Mouse (Mus musculus) liver, embryonic 13.5 days (tissue): Measurements from ENCODE around the gene Mark3. TPM values are rescaled to one million over a fixed set of nuclear protein-coding genes. Genes with fewer than 3 reads are reported as not detected.
A peak's percentile ranks its signal among the peaks of the same experiment; 100 is the strongest.

Experiments
- ATAC-seq: fragments of 200-750 bp; cut with Nextera tagmentation; 2 replicates; pipeline ENCODE4 v1.8.0; 2017; ENCODE audit warnings: low read depth, mild to moderate bottlenecking, moderate number of reproducible peaks, moderate library complexity
- DNase-seq: peaks from one replicate; pipeline ENCODE4 v3.0.0; 2022
- H3K27ac ChIP-seq: fragments of 300-500 bp; sonication (generic); 2 replicates; pipeline ENCODE4 v1.5.1; 2015; ENCODE audit warnings: moderate library complexity, mild to moderate bottlenecking, inconsistent platforms
- H3K27me3 ChIP-seq: fragments of 300-500 bp; sonication (generic); 2 replicates; pipeline ENCODE4 v1.6.1; 2015; ENCODE audit warnings: mild to moderate bottlenecking, inconsistent platforms
- H3K36me3 ChIP-seq: fragments of 300-500 bp; sonication (generic); 2 replicates; pipeline ENCODE4 v1.6.1; 2015; ENCODE audit warnings: mild to moderate bottlenecking, inconsistent platforms
- H3K4me1 ChIP-seq: fragments of 300-500 bp; sonication (generic); replicated peaks from 2 replicates; pipeline ENCODE4 v1.6.1; 2015; ENCODE audit warnings: inconsistent platforms
- H3K4me2 ChIP-seq: fragments of 300-500 bp; sonication (generic); 2 replicates; pipeline ENCODE4 v1.6.1; 2015; ENCODE audit warnings: inconsistent platforms, mild to moderate bottlenecking, moderate library complexity
- H3K4me3 ChIP-seq: fragments of 300-500 bp; sonication (generic); replicated peaks from 2 replicates; pipeline ENCODE4 v1.5.1; 2015; ENCODE audit warnings: mild to moderate bottlenecking, inconsistent platforms
- H3K9ac ChIP-seq: fragments of 300-500 bp; sonication (generic); 2 replicates; pipeline ENCODE4 v1.6.1; 2015; ENCODE audit warnings: mild to moderate bottlenecking, inconsistent platforms
- H3K9me3 ChIP-seq: fragments of 300-500 bp; sonication (generic); replicated peaks from 2 replicates; pipeline ENCODE4 v1.6.1; 2016; ENCODE audit warnings: inconsistent platforms
- WGBS: fragments of 180-500 bp; shearing (Covaris S2); methylation state at CpG from one replicate; pipeline ENCODE4 v1.1.7; 2015; ENCODE audit not compliant: insufficient replicate concordance; 5-methylcytosine and 5-hydroxymethylcytosine counted together
- polyA plus RNA-seq: library from polyadenylated mRNA; unstranded; fragments of >200 nt; fragmentation: Nextera tagmentation; extraction: Ambion mirVana; gene quantifications from 2 replicates; pipeline ENCODE4 v1.2.1, GENCODE M21; 2015

Gene Mark3
- 13.9 and 14.6 TPM in 2 replicates for polyA plus RNA-seq

GRCm38 (mm10) chr12:111574074-111574886, at the start of gene Mark3:
Gene Mark3 (plus strand): TSS chr12:111574523.
- peaks cover 37% of the 10 kb centered on the region for H3K4me1 ChIP-seq
- peak within 1 kb of the TSS; percentile 99 for H3K9ac ChIP-seq
- no peaks in the 10 kb centered on the region for H3K36me3 ChIP-seq
- peaks cover 18% of the 10 kb centered on the region; the same call in 1 of the 2 replicates for H3K27me3 ChIP-seq
- peak within 1 kb of the TSS; percentile 97 for H3K4me3 ChIP-seq
- no peaks in the 10 kb centered on the region for H3K9me3 ChIP-seq
- H3K27ac ChIP-seq: peak within 1 kb of the TSS; percentile 97
- DNase-seq: peak; percentile 94
- peak; percentile 95 for ATAC-seq
- H3K4me2 ChIP-seq: peak within 1 kb of the TSS; percentile 93
- under 1% methylated on average over 75 of the region's 75 CpGs for WGBS

DNA sequence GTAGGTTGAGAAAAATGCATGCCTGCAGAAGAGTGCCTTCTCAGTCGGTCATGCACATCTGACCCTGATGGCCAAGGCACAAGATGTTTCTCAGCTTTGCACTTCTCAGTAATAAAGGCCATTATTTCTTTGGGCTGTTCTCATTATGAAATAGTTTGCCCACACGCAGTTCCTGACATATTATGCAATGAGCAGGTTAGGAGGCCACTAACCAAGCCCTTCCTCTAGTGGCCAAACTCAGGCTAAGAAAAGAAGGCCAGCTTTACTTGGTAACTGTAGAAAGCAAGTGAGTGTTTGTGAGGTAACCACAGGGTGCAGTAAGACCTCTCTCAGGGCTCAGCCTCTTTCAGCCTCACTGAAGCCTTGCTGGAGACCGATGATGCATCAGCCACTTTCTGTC, 49.4 kb upstream of the Mark3 start:
- Histone ChIP-seq H3K4me1 (peaks cover 16% of the 10 kb centered on the region), H3K9ac (no peak overlapping the region), H3K27me3 (peaks cover 70% of the 10 kb centered on the region), H3K36me3 (no peaks in the 10 kb centered on the region), H3K4me3 (no peak overlapping the region), H3K4me2 (no peak overlapping the region), H3K9me3 (0 out of 2 replicates have a peak, but pooled peaks cover 6% of the 10 kb centered on the region), H3K27ac (no peak overlapping the region)
- no peak for ATAC-seq
- no peak for DNase-seq
- 57% methylated on average over 3 of the region's 3 CpGs for WGBS

GRCm38 (mm10) chr12:111527643-111528281, 46.6 kb upstream of the Mark3 start:
- Histone ChIP-seq H3K4me3 (no peak overlapping the region), H3K9me3 (no peaks in the 10 kb centered on the region), H3K36me3 (no peaks in the 10 kb centered on the region), H3K4me1 (peaks cover 13% of the 10 kb centered on the region; the same call in 1 of the 2 replicates), H3K27ac (no peak overlapping the region), H3K9ac (no peak overlapping the region), H3K27me3 (peaks cover 85% of the 10 kb centered on the region), H3K4me2 (no peak overlapping the region)
- WGBS: 47% methylated on average over 8 of the region's 8 CpGs
- ATAC-seq (no peak), DNase-seq (no peak)

DNA sequence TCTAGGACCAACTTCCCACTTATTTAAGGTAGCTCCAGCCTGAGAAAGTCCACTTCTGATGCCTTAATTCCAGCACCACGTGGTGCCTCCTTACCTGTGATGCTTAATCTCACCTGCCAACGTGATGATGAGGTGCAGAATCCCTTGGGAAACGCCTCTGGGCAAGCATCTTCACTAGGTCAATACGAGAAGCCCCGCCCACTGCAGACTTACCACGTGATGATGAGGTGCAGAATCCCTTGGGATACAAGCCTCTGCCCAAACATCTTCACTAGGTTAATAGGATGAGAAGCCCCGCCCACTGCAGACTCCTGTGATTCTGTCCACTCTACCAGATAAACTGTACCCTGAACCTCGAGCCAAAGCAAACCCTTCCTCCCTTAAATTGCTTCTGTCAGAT, 45.1 kb upstream of the Mark3 start:
- Histone ChIP-seq H3K4me3 (no peak overlapping the region), H3K9me3 (no peaks in the 10 kb centered on the region), H3K27ac (no peak overlapping the region), H3K9ac (no peak overlapping the region), H3K27me3 (peaks cover 83% of the 10 kb centered on the region), H3K36me3 (no peaks in the 10 kb centered on the region), H3K4me2 (no peak overlapping the region), H3K4me1 (peaks cover 10% of the 10 kb centered on the region; the same call in 1 of the 2 replicates)
- WGBS: 19% methylated on average over 8 of the region's 8 CpGs
- DNase-seq: no peak
- ATAC-seq: no peak

DNA sequence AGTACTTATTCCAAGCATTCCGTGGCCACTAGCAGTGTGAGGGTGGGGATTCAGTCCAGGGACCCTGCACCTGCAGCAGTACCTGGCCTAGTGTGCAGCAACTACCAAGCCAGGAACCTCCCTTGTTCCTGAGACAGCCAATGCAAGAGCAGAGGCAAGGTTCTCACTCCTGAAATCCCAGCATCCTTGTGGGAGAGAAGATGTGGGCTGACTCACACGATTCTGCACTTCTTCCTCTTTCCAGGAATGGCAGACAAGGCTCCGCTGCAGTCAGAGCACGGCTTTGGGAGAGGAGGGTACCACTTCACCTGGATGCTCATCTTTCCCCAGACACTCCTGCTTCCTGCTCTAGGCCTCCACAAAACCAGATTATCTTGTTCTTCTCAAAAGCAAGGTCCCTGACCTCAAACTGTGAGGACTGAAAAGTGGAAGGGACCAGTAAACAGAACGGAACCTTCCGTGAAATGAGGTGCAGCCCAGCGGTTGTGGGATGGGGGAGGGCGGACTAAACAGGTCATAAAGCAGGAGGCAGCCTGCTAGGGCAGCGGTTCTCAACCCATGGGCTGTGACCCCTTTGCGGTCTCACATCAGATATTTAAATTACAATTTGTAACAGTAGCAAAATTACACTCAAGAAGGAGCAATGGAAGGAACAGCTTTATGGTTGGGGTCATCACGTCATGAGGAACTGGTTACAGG, 41.1 kb upstream of the Mark3 start:
- Histone ChIP-seq H3K4me2 (no peak overlapping the region), H3K4me3 (no peak overlapping the region), H3K36me3 (no peaks in the 10 kb centered on the region), H3K27ac (no peak overlapping the region), H3K27me3 (peaks cover 55% of the 10 kb centered on the region), H3K4me1 (peaks cover 34% of the 10 kb centered on the region), H3K9me3 (no peaks in the 10 kb centered on the region), H3K9ac (no peak overlapping the region)
- DNase-seq (no peak), ATAC-seq (no peak)
- 56% methylated on average over 11 of the region's 11 CpGs for WGBS

- Histone ChIP-seq H3K27ac (peak overlapping the region; percentile 86), H3K4me2 (peak overlapping the region; percentile 40), H3K9me3 (no peaks in the 10 kb centered on the region), H3K4me1 (peaks cover 46% of the 10 kb centered on the region), H3K36me3 (peaks cover 16% of the 10 kb centered on the region), H3K9ac (peak overlapping the region; percentile 93), H3K27me3 (peaks cover 38% of the 10 kb centered on the region), H3K4me3 (peak overlapping the region; percentile 7; the same call in 1 of the 2 replicates)
- ATAC-seq (peak; percentile 62), DNase-seq (peak; percentile 76)
- WGBS: 12% methylated on average over 6 of the region's 6 CpGs
Measured at GRCm38 (mm10) chr12:111535281-111535680, 39.0 kb upstream of the Mark3 start.

DNA sequence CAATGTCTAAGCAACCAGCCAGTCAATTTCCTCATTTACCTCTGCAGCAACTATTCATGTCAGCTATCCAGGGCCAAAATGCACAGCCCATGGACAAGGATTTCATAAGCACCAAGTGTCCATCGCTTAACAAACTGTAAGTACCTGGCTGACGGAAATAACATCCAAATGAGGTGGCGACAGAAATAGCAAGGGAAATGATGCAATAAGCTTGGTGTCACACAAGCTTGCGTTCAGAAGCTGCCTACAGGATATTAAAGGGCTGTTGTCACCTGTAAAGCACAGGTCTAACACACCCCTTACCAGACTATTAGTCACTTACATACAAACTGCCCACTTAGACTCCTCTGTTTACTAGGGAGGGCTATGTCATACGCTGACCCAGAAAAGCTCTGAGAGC, 38.6 kb upstream of the Mark3 start:
- no peaks in the 10 kb centered on the region for H3K9me3 ChIP-seq
- peak overlapping the region; percentile 86 for H3K27ac ChIP-seq
- H3K27me3 ChIP-seq: peaks cover 33% of the 10 kb centered on the region
- peak overlapping the region; percentile 40 for H3K4me2 ChIP-seq
- 40% methylated on average over 5 of the region's 5 CpGs for WGBS
- H3K4me1 ChIP-seq: peaks cover 51% of the 10 kb centered on the region
- peak overlapping the region; percentile 7 for H3K4me3 ChIP-seq
- peak overlapping the region; percentile 93 for H3K9ac ChIP-seq
- no peak for ATAC-seq
- no peak for DNase-seq
- H3K36me3 ChIP-seq: peaks cover 20% of the 10 kb centered on the region

DNA sequence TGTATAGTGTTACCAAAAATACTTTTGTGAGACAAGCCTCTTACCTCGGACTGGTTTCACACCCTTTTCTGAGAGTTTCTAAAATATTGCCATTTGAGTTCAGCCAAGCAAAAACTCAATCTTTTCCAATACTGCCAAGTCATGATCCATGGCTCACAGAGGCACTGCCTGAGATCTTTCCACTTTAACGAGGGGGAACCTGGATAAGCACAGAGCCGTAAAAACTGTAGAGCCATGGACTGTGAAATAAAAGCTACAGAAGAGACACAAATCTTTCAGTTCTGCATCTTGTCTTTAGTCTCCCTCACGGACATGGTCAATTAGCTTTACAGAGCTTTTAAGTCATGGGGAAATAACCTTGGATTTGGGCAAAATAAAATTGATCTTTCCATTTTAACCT, 37.6 kb upstream of the Mark3 start:
- Histone ChIP-seq H3K27me3 (peaks cover 24% of the 10 kb centered on the region), H3K27ac (peak overlapping the region; percentile 93), H3K4me1 (peaks cover 56% of the 10 kb centered on the region), H3K4me3 (peak overlapping the region; percentile 96), H3K4me2 (peak overlapping the region; percentile 73), H3K9ac (peak overlapping the region; percentile 93), H3K36me3 (peaks cover 30% of the 10 kb centered on the region), H3K9me3 (no peaks in the 10 kb centered on the region)
- 56% methylated on average over 4 of the region's 4 CpGs for WGBS
- DNase-seq (no peak), ATAC-seq (no peak)

- Histone ChIP-seq H3K9ac (peak overlapping the region; percentile 93), H3K4me3 (peak overlapping the region; percentile 96), H3K27me3 (peaks cover 20% of the 10 kb centered on the region), H3K27ac (peak overlapping the region; percentile 93), H3K4me2 (peak overlapping the region; percentile 73), H3K36me3 (peaks cover 36% of the 10 kb centered on the region), H3K4me1 (peaks cover 57% of the 10 kb centered on the region), H3K9me3 (no peaks in the 10 kb centered on the region)
- under 1% methylated on average over 22 of the region's 22 CpGs for WGBS
- DNase-seq (no peak), ATAC-seq (peak; percentile 25; the same call in 1 of the 2 replicates)
Measured at GRCm38 (mm10) chr12:111537341-111537740, 37.0 kb upstream of the Mark3 start.

DNA sequence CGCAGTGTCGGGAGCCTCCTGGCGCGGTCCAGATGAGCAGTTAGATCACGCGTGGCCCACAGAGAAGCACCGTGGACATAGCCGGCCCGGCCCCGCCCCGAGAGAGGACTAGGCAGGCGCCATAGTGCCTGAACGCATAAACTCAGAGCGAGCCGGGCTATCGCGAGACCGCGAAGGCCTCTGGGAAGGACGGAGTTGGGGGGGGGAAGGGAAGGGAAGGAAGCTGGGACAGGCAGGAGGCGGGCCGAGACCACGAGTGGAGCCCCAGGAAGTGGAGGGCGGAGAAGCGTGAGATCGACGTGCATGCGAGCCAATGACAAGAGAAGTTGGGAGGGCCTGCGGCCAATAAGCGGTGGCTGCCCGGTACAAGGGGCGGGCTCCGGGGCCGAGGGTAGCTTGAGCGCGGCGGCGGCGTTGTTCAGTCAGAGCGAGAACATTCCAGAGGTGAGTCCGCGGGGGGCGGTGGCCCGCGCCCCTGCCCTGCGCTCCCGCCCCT, 36.5 kb upstream of the Mark3 start, which contains the start of gene Eif5:
Gene Eif5 (plus strand): TSS at position 221 of the 496 bp plus-strand sequence.
- under 1% methylated on average over 46 of the region's 47 CpGs for WGBS
- peak; percentile 99 for DNase-seq
- Histone ChIP-seq H3K9ac (peak within 1 kb of the TSS; percentile 97), H3K4me1 (peaks cover 62% of the 10 kb centered on the region), H3K4me3 (peak within 1 kb of the TSS; percentile 96), H3K27me3 (peaks cover 17% of the 10 kb centered on the region), H3K9me3 (no peaks in the 10 kb centered on the region), H3K4me2 (peak within 1 kb of the TSS; percentile 84), H3K27ac (peak within 1 kb of the TSS; percentile 97), H3K36me3 (peaks cover 41% of the 10 kb centered on the region)
- peak; percentile 93 for ATAC-seq
